Mouse (Mus musculus) adrenal gland (tissue): ENCODE measurements around the gene C1qb.

ENCODE experiments used
- intact Hi-C: fragments of 180-260 bp; cut with DNase I; formaldehyde crosslinking; loops from one replicate; pipeline ENCODE4 v1.15.1; 2025

Gene C1qb

GRCm38 (mm10) chr4:136895861-136896260 lies 9.9 kb upstream of the C1qb start:
- intact Hi-C loops: loop anchor here (2.0 kb wide), 1 partner anchor 177 kb away; no protein-coding TSS in a partner anchor

- intact Hi-C loops: loop anchor here (2.0 kb wide), 1 partner anchor 178 kb away; no protein-coding TSS in a partner anchor
Observed at GRCm38 (mm10) chr4:136894821-136895220, 8.8 kb upstream of the C1qb start.

- intact Hi-C loops: loop anchor here (2.0 kb wide), 1 partner anchor 179 kb away; no protein-coding TSS in a partner anchor
Observed at GRCm38 (mm10) chr4:136893691-136894543, 7.9 kb upstream of the C1qb start.

GRCm38 (mm10) chr4:136892811-136893210 lies 6.8 kb upstream of the C1qb start, which contains the start of gene C1qc:
TSS of gene C1qc (minus strand) at chr4:136893065.
- intact Hi-C loops: no loop called here

- intact Hi-C loops: no loop called here
Observed at GRCm38 (mm10) chr4:136892371-136892770, 6.4 kb upstream of the C1qb start.

- intact Hi-C loops: no loop called here
Observed at GRCm38 (mm10) chr4:136891115-136891514, 5.1 kb upstream of the C1qb start.

GRCm38 (mm10) chr4:136889981-136890380 lies 4.0 kb upstream of the C1qb start:
- intact Hi-C loops: no loop called here

GRCm38 (mm10) chr4:136887714-136888113 lies 1.7 kb upstream of the C1qb start:
- intact Hi-C loops: no loop called here

- intact Hi-C loops: no loop called here
Observed at GRCm38 (mm10) chr4:136878601-136879000, 7.4 kb downstream of the C1qb start.

- intact Hi-C loops: no loop called here
Observed at GRCm38 (mm10) chr4:136878171-136878570, 7.8 kb downstream of the C1qb start.

- intact Hi-C loops: no loop called here
Observed at GRCm38 (mm10) chr4:136876971-136877370, 9.0 kb downstream of the C1qb start.

- intact Hi-C loops: no loop called here
Observed at GRCm38 (mm10) chr4:136875012-136875411, 11.0 kb downstream of the C1qb start.

- intact Hi-C loops: no loop called here
Observed at GRCm38 (mm10) chr4:136868371-136868770, 17.6 kb downstream of the C1qb start.

GRCm38 (mm10) chr4:136867690-136868345 lies 18.2 kb downstream of the C1qb start:
- intact Hi-C loops: no loop called here

GRCm38 (mm10) chr4:136865531-136865930 lies 20.5 kb downstream of the C1qb start:
- intact Hi-C loops: no loop called here

GRCm38 (mm10) chr4:136864751-136865470 lies 21.1 kb downstream of the C1qb start:
- intact Hi-C loops: no loop called here

GRCm38 (mm10) chr4:136863517-136863916 lies 22.5 kb downstream of the C1qb start:
- intact Hi-C loops: no loop called here

GRCm38 (mm10) chr4:136862411-136862810 lies 23.6 kb downstream of the C1qb start:
- intact Hi-C loops: no loop called here

- intact Hi-C loops: no loop called here
Observed at GRCm38 (mm10) chr4:136861806-136862205, 24.2 kb downstream of the C1qb start.

- intact Hi-C loops: no loop called here
Observed at GRCm38 (mm10) chr4:136860022-136860421, 26.0 kb downstream of the C1qb start.

- intact Hi-C loops: no loop called here
Observed at GRCm38 (mm10) chr4:136855081-136855480, 30.9 kb downstream of the C1qb start.

- intact Hi-C loops: no loop called here
Observed at GRCm38 (mm10) chr4:136852989-136853388, 33.0 kb downstream of the C1qb start.
